Mouse (Mus musculus): ENCODE results near the gene Slc25a31. TPM values are rescaled to one million over a fixed set of nuclear protein-coding genes. Genes with fewer than 3 reads are reported as not detected.

Gene Slc25a31
- total RNA-seq (2017) = 0.25 TPM in 1 of 2 replicates, not detected in the other

DNA sequence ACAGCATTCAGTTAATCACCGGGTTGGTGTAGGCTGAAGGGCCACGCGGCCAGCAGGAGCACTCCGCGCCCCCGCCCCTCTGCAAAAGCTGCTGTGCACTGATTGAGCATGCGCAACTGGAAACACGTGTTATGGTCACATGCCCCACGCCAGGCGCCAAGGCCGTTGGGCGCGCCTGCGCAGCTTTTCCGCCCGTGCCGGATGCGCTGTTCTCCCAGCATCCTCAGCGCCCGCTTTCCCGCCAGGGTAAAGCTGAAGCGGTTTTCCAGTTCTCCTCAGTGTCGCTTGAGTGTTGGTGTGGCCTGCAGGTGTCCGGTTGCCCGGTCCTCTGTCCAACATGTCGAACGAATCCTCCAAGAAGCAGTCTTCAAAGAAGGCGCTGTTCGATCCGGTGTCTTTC is at the start of gene Slc25a31:
Gene Slc25a31, plus strand, starts transcription at position 201 of the 400 bp plus-strand sequence.
- ATAC-seq (ENCODE audit: extremely low read depth, insufficient number of reproducible peaks, low FRiP score, poor library complexity, severe bottlenecking) = no peak

DNA sequence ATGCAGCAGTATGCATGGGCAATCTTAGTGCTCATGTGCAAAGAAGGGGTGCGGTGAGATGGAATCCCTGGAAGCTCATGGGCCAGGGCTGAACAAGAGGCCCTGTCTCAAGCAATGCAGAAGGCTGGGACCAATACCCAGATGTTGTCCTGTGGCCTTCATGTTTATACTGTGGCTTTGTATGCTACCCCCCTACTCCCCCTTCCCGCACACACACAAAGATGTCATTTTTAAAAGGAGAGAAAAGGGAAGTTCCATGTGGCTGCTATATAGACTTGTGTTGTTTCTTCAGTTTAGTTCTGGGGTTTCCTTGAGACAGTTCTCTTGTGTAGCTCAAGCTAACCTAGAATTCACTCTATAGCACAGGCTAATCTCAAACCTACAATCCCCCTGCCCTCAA is 48.4 kb upstream of the Slc25a31 start:
- ATAC-seq (ENCODE audit: extremely low read depth, insufficient number of reproducible peaks, low FRiP score, poor library complexity, severe bottlenecking) = no peak

DNA sequence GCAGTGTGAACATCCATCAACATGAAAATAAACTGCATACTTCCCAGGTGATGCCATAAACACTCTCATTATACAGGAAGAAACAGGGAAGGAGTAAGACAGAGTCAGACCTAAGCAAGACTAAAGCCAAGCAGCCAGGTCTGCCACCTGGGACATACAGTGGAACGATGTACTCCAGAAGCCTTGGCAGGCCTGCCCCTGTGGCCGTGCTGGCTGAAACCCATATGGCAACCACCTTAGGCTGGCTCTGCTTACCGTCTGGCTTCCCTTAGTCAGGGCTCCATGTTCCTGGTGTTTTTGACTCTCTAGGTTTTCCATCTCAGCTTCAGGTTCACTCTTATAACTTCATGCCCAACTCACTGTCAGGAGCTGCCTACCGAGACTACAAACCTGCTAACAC is 42.5 kb upstream of the Slc25a31 start:
- ATAC-seq (ENCODE audit: extremely low read depth, insufficient number of reproducible peaks, low FRiP score, poor library complexity, severe bottlenecking) = no peak

- no peak for ATAC-seq (ENCODE audit: extremely low read depth, insufficient number of reproducible peaks, low FRiP score, poor library complexity, severe bottlenecking)
Observed at GRCm38 (mm10) chr3:40666861-40667719, 41.6 kb upstream of the Slc25a31 start.

DNA sequence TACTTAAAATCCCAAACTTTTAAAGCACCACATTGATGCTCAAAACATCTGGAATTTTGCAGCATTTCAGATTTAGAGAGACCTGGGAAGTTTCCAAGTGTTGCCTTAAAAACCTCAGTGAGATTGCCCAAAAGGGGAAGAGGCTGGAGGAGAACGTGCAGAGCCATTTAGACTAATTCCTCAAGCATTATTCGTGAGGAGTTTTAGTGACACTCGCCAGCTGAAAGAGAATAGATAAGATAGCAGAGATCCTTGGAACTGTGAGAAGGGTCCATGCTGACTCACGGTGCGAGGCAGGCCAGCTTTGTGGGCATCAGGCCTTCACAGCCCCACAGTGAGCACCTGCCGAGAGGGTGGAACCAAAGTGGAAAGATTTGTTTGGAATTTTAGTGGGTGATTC is 39.8 kb upstream of the Slc25a31 start:
- ATAC-seq (ENCODE audit: extremely low read depth, insufficient number of reproducible peaks, low FRiP score, poor library complexity, severe bottlenecking) = no peak

DNA sequence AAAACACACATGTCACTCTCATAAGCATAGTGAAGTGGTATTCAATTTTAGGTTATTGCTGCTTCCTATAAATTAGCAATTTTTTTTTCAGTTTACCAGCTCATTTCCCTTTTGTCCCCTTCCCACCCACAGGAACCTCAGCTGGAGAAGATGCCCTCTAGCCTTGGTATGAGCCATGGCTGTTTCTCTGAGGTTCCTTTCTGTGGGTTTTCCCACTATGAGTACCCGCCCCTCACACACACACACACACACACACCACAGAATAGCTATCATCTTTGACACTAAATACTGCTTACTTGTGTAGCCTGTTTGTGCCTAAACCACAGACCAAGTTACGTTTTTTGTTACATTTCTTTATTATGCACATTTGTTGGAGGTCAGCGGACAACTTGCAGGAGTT is 39.3 kb upstream of the Slc25a31 start:
- no peak for ATAC-seq (ENCODE audit: extremely low read depth, insufficient number of reproducible peaks, low FRiP score, poor library complexity, severe bottlenecking)

GRCm38 (mm10) chr3:40673515-40673914 is 35.1 kb upstream of the Slc25a31 start:
- no peak for ATAC-seq (ENCODE audit: extremely low read depth, insufficient number of reproducible peaks, low FRiP score, poor library complexity, severe bottlenecking)

GRCm38 (mm10) chr3:40674873-40675405 is 33.7 kb upstream of the Slc25a31 start:
- no peak for ATAC-seq (ENCODE audit: extremely low read depth, insufficient number of reproducible peaks, low FRiP score, poor library complexity, severe bottlenecking)

GRCm38 (mm10) chr3:40678856-40679255 is 29.8 kb upstream of the Slc25a31 start:
- ATAC-seq (ENCODE audit: extremely low read depth, insufficient number of reproducible peaks, low FRiP score, poor library complexity, severe bottlenecking) = no peak

DNA sequence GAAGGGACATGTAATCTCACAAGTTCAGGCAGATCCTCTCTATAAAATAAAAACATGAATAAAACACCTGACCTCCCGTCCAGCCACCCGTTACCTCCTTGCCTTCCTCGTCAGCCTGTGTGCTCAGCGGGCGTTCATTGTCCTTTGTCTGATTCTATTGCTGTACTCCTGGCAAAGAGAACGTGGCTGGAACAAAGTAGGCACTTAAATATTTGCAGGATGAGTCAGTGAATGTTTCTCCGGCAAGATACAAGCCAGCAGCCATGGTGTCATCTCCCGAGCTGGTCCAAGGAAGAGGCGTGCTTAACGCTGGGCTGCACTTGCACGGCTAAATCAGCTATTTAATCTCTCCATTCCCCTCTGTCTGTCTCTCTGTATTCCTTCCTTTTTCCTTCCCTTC is 26.3 kb upstream of the Slc25a31 start:
- ATAC-seq (ENCODE audit: extremely low read depth, insufficient number of reproducible peaks, low FRiP score, poor library complexity, severe bottlenecking) = no peak

DNA sequence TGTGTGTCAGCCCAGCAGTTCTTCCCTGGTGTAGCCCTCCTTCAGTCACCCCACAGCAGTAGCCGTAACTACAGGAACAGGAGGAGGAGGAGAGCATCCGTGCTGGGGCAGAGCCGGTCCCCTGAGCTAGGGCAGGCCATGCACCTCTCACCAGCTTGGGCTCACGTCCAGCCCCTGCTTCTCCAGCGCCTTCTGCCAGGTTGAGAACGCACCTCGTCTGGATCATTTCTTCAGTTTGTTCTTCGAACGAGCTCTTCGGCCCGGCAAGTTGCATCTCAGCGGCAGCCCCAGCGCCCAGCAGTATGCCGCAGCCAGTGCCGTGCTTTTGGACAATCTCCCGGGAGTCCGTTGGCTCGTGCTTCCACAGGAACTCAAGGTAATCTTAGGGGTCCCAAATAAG is 25.5 kb upstream of the Slc25a31 start:
- no peak for ATAC-seq (ENCODE audit: extremely low read depth, insufficient number of reproducible peaks, low FRiP score, poor library complexity, severe bottlenecking)

DNA sequence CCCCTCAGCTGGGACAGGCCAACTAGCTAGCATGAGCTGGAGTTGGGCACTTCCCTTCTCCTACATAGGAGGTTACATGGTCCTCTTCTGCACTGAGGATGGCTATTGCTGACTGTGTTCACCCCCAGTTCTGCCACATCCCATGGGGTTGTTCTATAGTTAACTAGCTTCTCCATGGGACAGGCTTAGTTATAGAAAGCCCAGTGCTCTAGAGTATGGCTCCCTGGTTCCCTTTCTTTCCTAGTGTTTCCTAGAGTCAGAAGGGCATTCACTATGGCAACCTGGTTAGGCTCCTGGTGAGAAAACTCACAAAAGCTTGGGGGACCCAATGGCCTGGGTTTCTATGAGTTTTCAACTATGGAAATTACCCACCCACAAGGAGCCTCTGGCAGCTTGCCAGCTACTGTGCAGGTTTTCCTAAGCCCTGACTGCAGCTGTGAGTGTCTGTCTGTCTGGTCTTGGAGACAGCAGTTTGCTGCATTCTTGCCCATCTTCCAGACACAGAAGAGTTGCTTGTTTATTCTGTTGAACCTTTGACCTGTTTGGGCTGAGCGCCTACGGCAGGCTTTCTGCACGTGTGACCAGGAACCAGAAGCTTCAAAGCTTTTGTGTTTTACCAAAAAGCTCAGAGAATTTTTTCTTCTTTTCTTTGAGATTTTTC is 22.7 kb upstream of the Slc25a31 start:
- no peak for ATAC-seq (ENCODE audit: extremely low read depth, insufficient number of reproducible peaks, low FRiP score, poor library complexity, severe bottlenecking)

- ATAC-seq (ENCODE audit: extremely low read depth, insufficient number of reproducible peaks, low FRiP score, poor library complexity, severe bottlenecking) = no peak
Observed at GRCm38 (mm10) chr3:40686836-40687235, 21.8 kb upstream of the Slc25a31 start.

DNA sequence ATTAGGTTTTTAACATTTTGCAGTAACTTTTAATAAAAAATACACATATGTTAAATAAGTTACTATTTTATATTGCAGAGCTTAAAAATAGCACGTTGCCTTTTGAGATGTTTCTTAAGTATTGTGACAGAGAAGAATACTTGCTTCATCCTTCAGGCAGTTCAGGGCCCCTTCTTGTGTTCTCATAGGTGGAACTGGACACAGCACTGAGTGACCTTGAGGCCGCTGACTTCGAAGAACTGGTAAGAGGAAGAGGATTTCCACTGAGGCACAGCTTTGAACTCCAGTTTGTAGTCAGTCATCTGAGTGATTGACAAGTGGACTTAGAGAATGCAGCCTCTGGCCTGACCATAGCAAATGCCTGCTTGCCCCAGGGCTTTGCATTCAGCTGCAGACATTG is 21.1 kb upstream of the Slc25a31 start:
- no peak for ATAC-seq (ENCODE audit: extremely low read depth, insufficient number of reproducible peaks, low FRiP score, poor library complexity, severe bottlenecking)

DNA sequence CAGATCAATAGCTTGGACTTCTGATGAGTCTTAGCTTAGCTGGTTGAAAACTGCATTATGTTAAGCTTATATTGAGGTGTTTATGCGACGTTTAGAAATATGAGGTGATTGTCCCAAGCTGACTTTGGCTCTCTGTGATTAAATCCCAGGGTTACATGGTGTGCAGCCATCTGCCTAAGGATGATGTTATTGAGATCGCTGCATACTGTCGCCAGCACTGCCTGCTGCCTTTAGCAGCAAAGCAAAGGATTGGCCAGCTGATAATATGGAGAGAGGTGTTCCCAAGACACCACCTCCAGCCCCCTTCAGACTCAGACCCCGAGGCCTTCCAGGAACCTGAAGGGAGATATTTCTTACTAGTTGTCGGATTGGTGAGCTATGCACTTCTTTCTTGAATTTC is 17.1 kb upstream of the Slc25a31 start:
- ATAC-seq (ENCODE audit: extremely low read depth, insufficient number of reproducible peaks, low FRiP score, poor library complexity, severe bottlenecking) = no peak

DNA sequence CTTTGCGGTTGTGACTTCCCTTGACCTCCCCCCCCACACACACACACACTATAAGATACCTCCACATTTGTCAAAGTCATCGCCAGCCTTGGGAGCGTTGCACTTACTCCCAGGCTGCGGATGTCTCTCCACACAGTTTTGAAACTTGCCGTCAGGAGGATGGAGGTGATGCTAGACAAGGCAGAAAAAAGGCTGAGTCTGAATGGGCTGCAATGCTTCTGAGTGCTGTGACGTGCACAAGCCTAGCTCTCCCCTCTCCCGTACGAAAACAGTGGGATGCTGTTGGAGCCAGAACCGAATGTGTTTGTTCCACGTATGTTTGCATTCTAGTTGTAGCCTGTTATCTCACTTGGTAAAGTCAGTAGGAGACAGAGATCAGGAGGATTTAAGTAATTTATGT is 15.2 kb upstream of the Slc25a31 start:
- no peak for ATAC-seq (ENCODE audit: extremely low read depth, insufficient number of reproducible peaks, low FRiP score, poor library complexity, severe bottlenecking)

DNA sequence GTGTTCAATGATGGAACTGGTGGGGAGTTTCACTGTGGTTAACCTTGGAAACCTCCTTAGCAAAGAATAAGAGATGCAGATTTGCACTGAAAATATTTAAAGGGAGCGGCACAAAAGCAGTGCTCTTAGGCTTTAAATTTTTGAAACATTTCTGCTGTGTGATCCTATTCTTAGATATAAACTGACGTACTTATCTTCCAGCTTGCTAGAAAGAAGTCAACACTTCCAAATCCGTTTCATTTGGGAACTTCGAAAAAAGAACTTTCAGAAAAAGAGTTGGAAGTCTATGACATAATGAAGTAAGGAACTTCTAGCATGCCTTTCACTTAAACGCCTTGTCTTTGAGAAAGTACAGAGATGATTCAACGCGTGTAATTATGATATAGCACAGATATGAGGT is 14.7 kb upstream of the Slc25a31 start:
- ATAC-seq (ENCODE audit: extremely low read depth, insufficient number of reproducible peaks, low FRiP score, poor library complexity, severe bottlenecking) = no peak

- ATAC-seq (ENCODE audit: extremely low read depth, insufficient number of reproducible peaks, low FRiP score, poor library complexity, severe bottlenecking) = no peak
Observed at GRCm38 (mm10) chr3:40694438-40694837, 14.2 kb upstream of the Slc25a31 start.

GRCm38 (mm10) chr3:40695162-40695561 is 13.5 kb upstream of the Slc25a31 start:
- no peak for ATAC-seq (ENCODE audit: extremely low read depth, insufficient number of reproducible peaks, low FRiP score, poor library complexity, severe bottlenecking)

DNA sequence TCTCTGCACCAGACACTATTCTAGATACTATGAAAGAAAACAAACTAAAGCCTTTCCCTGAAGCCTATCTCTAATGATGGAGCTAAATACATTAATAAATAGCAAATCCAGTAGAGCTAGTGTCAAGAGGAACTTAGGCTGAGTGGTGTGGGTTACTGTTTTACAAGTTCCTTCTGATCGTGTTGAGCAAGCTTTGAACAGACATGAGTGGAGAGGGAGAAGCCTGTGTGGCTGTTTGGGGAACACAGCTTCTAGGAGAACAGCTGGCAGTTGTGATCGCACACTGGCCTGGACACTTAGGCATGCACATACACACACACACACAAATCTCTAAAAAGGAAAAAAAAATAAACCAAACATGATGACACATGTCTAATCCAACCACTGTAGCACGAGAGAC is 9.8 kb upstream of the Slc25a31 start:
- no peak for ATAC-seq (ENCODE audit: extremely low read depth, insufficient number of reproducible peaks, low FRiP score, poor library complexity, severe bottlenecking)

All from neutrophil, adult 5-6 weeks (primary cell).